Mouse (Mus musculus) stomach, postnatal 0 days (tissue): ENCODE results near the gene Col9a1. TPM values are rescaled to one million over a fixed set of nuclear protein-coding genes. Genes with fewer than 3 reads are reported as not detected.

ENCODE experiments used
- ATAC-seq: fragments of 200-750 bp; cut with Nextera tagmentation; 2 replicates; pipeline ENCODE4 v1.8.0; 2017; ENCODE audit not compliant: low FRiP score, low TSS enrichment
- DNase-seq: peaks from one replicate; pipeline ENCODE4 v3.0.0-alpha.2; 2016; ENCODE audit warnings: low spot score
- H3K27ac ChIP-seq: fragments of 300-500 bp; sonication (generic); replicated peaks from 2 replicates; pipeline ENCODE4 v1.5.1; 2014; ENCODE audit warnings: mild to moderate bottlenecking, control low read depth
- H3K27me3 ChIP-seq: fragments of 300-500 bp; sonication (generic); 2 replicates; pipeline ENCODE4 v1.6.1; 2014; ENCODE audit warnings: low read length; ENCODE audit not compliant: control insufficient read depth, insufficient read depth
- H3K36me3 ChIP-seq: fragments of 300-500 bp; sonication (generic); 2 replicates; pipeline ENCODE4 v1.6.1; 2014; ENCODE audit warnings: low read length, mixed read lengths; ENCODE audit not compliant: control insufficient read depth, insufficient read depth
- H3K4me1 ChIP-seq: fragments of 300-500 bp; sonication (generic); replicated peaks from 2 replicates; pipeline ENCODE4 v1.6.1; 2014; ENCODE audit warnings: antibody characterized with exemption; ENCODE audit not compliant: control insufficient read depth, insufficient read depth
- H3K4me2 ChIP-seq: fragments of 300-500 bp; sonication (generic); replicated peaks from 2 replicates; pipeline ENCODE4 v1.6.1; 2014; ENCODE audit warnings: low read depth, mild to moderate bottlenecking, control low read depth, moderate library complexity
- H3K4me3 ChIP-seq: fragments of 300-500 bp; sonication (generic); 2 replicates; pipeline ENCODE4 v1.5.1; 2014; ENCODE audit warnings: low read depth, low read length, control low read depth
- H3K9ac ChIP-seq: fragments of 300-500 bp; sonication (generic); 2 replicates; pipeline ENCODE4 v1.6.1; 2014; ENCODE audit warnings: mild to moderate bottlenecking, low read length, control low read depth, mixed read lengths
- H3K9me3 ChIP-seq: fragments of 300-500 bp; sonication (generic); 2 replicates; pipeline ENCODE4 v1.6.1; 2016; ENCODE audit warnings: low read length; ENCODE audit not compliant: control insufficient read depth
- CTCF ChIP-seq: IDR thresholded peaks from 2 replicates; pipeline ENCODE4 v1.5.1; 2016; ENCODE audit warnings: antibody characterized with exemption, low read depth, mild to moderate bottlenecking, moderate library complexity
- EP300 ChIP-seq: optimal IDR thresholded peaks from 2 replicates; pipeline ENCODE3; 2016; ENCODE audit warnings: antibody characterized with exemption
- WGBS: fragments of 180-500 bp; shearing (Covaris S2); extraction: QIAGEN DNeasy Blood & Tissue Kit; methylation state at CpG from one replicate; pipeline ENCODE4 v1.1.7; 2014; 5-methylcytosine and 5-hydroxymethylcytosine counted together
- polyA plus RNA-seq: library from polyadenylated mRNA; unstranded; fragments of >200 nt; fragmentation: Nextera tagmentation; extraction: Ambion mirVana; gene quantifications from 2 replicates; pipeline ENCODE4 v1.2.1, GENCODE M21; 2015

Col9a1 gene
- polyA plus RNA-seq, 1 experiment from 2014 or later = 0.32 TPM

DNA sequence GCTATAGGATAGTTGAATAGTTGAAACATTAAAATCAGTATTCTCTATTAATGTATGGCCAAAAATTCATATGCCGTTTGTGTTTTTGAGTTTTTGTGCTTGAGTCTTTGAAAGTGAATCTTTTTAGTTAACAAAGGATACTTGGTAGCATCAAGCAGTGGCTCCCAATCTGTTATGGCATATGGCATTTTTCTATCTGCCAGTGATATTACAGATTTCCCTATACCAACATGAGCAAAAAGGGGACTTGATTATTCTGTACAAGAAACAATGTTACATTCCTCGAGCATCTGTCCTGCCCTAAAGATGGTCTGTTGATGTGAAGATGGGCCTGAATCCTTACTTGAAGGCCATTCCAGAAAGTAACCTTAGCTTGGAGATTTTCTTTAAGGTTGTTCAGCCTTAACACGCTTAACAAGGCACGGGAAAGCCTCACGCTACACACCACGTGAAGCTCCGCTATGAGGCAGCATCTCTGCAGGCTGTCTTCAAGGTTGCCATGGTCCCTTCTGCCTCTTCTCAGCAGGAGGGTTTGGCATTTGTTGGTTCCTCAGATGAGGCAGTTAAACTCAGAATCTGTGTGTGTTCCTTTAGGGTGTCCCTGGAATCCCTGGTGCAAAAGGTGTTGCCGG is 45.7 kb downstream of the Col9a1 start:
- Histone ChIP-seq H3K36me3 (no peaks in the 10 kb centered on the region), H3K27me3 (no peaks in the 10 kb centered on the region), H3K4me2 (no peak overlapping the region), H3K4me1 (no peaks in the 10 kb centered on the region), H3K4me3 (no peak overlapping the region), H3K9ac (no peak overlapping the region), H3K9me3 (no peaks in the 10 kb centered on the region), H3K27ac (no peak overlapping the region)
- DNase-seq (no peak), ATAC-seq (no peak)
- 87% methylated on average over 8 of the region's 8 CpGs for WGBS
- no peak for TF ChIP-seq CTCF
- TF ChIP-seq EP300 = no peak

DNA sequence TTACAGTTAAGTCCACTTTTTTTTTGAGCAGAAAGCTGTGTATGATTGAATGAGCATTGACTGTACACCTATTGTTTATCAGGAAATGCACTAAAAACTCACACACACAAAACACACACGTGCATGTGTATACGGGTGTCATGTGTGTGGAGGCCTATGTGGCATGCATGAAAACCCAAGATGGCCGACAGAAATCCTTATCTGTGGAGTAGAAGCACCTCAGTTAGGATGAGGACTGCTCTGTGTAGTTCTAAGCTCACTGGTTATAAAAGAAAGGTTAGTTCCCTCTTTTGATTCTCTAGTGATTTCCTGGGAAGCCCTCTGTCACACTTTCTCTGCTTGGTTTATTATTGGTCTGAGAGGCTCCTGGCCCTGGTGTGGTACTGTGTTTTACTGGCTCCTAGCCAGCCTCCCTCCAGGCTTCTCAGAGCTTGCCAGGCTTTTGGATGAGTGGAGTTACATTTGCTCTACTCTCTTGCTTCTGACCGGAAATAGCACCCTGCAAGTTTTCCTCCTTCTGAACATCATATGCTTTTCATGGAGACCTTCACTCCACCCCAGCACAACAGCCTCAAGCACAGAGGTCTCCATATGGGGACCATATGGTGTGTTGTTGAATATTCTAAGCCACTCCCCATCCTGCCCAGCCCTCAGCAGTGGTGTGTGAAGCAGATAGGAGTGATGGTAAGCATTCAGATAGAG is 48.6 kb downstream of the Col9a1 start:
- ATAC-seq = no peak
- no peaks in the 10 kb centered on the region for H3K36me3 ChIP-seq
- H3K9me3 ChIP-seq = no peaks in the 10 kb centered on the region
- H3K4me2 ChIP-seq = no peak overlapping the region
- H3K27ac ChIP-seq = no peak overlapping the region
- no peaks in the 10 kb centered on the region for H3K4me1 ChIP-seq
- TF ChIP-seq CTCF = no peak
- no peak for TF ChIP-seq EP300
- no peak overlapping the region for H3K4me3 ChIP-seq
- no peaks in the 10 kb centered on the region for H3K27me3 ChIP-seq
- no peak for DNase-seq
- no peak overlapping the region for H3K9ac ChIP-seq
- WGBS = 75% methylated on average over 4 of the region's 4 CpGs

- no peak for TF ChIP-seq CTCF
- no peak for TF ChIP-seq EP300
- no peak for DNase-seq
Observed at GRCm38 (mm10) chr1:24226941-24227711, 49.7 kb downstream of the Col9a1 start.

GRCm38 (mm10) chr1:24229552-24229951 is 52.1 kb downstream of the Col9a1 start:
- no peak overlapping the region for H3K9ac ChIP-seq
- no peaks in the 10 kb centered on the region for H3K36me3 ChIP-seq
- no peak overlapping the region for H3K4me2 ChIP-seq
- DNase-seq = no peak
- no peaks in the 10 kb centered on the region for H3K9me3 ChIP-seq
- H3K27me3 ChIP-seq = no peaks in the 10 kb centered on the region
- H3K4me1 ChIP-seq = no peaks in the 10 kb centered on the region
- TF ChIP-seq EP300 (no peak), CTCF (no peak)
- ATAC-seq = no peak
- 81% methylated on average over 1 of the region's 1 CpGs for WGBS
- H3K4me3 ChIP-seq = no peak overlapping the region
- H3K27ac ChIP-seq = no peak overlapping the region

More at GRCm38 (mm10) chr1:24226941-24227711, 49.7 kb downstream of the Col9a1 start:
- H3K9me3 ChIP-seq = no peaks in the 10 kb centered on the region
- no peak for ATAC-seq
- H3K4me3 ChIP-seq = no peak overlapping the region
- H3K36me3 ChIP-seq = no peaks in the 10 kb centered on the region
- no peak overlapping the region for H3K9ac ChIP-seq
- H3K27me3 ChIP-seq = no peaks in the 10 kb centered on the region
- no peak overlapping the region for H3K4me2 ChIP-seq
- WGBS = 70% methylated on average over 6 of the region's 6 CpGs
- no peaks in the 10 kb centered on the region for H3K4me1 ChIP-seq
- H3K27ac ChIP-seq = no peak overlapping the region

- Histone ChIP-seq H3K27me3 (no peaks in the 10 kb centered on the region), H3K9me3 (no peaks in the 10 kb centered on the region), H3K9ac (no peak overlapping the region), H3K4me2 (no peak overlapping the region), H3K27ac (no peak overlapping the region), H3K4me3 (no peak overlapping the region), H3K36me3 (no peaks in the 10 kb centered on the region), H3K4me1 (no peaks in the 10 kb centered on the region)
- no peak for DNase-seq
- TF ChIP-seq CTCF (peak; percentile 38), EP300 (no peak)
- WGBS = 21% methylated on average over 8 of the region's 8 CpGs
- ATAC-seq = no peak
Observed at GRCm38 (mm10) chr1:24230428-24230827, 53.0 kb downstream of the Col9a1 start.
